Mouse (Mus musculus) thymus, adult 2 months (tissue): ENCODE measurements around the gene Tmbim6. TPM values are rescaled to one million over a fixed set of nuclear protein-coding genes. Genes with fewer than 3 reads are reported as not detected.
"Not testable (repeated sequence)": the region's sequence is repeated elsewhere in the genome, so short reads cannot be mapped to it uniquely, and the experiment has no call there.

Experiments used
- DNase-seq: peaks from one replicate; pipeline ENCODE4 v3.0.0; 2021
- H3K27ac ChIP-seq: fragments of 200-500 bp; 2 replicates; pipeline ENCODE4 v1.5.1; 2012; ENCODE audit warnings: low read length, control low read depth; ENCODE audit not compliant: control insufficient read depth, insufficient read depth
- H3K27me3 ChIP-seq: fragments of 200-500 bp; 2 replicates; pipeline ENCODE4 v1.6.1; 2012; ENCODE audit warnings: mild to moderate bottlenecking, low read length, moderate library complexity, mixed read lengths; ENCODE audit not compliant: control insufficient read depth, insufficient read depth
- H3K36me3 ChIP-seq: fragments of 200-500 bp; 2 replicates; pipeline ENCODE4 v1.6.1; 2012; ENCODE audit warnings: mild to moderate bottlenecking, low read length, moderate library complexity; ENCODE audit not compliant: control insufficient read depth, insufficient read depth
- H3K4me1 ChIP-seq: fragments of 200-500 bp; replicated peaks from 2 replicates; pipeline ENCODE4 v1.6.1; 2012; ENCODE audit warnings: low read length; ENCODE audit not compliant: control insufficient read depth, insufficient read depth
- H3K4me3 ChIP-seq: fragments of 200-500 bp; 2 replicates; pipeline ENCODE4 v1.5.1; 2012; ENCODE audit warnings: mild to moderate bottlenecking, low read length, control low read depth, moderate library complexity; ENCODE audit not compliant: control insufficient read depth, insufficient read depth
- CTCF ChIP-seq: fragments of 200-500 bp; IDR thresholded peaks from 2 replicates; pipeline ENCODE4 v1.5.1; 2012; ENCODE audit warnings: mild to moderate bottlenecking, control low read depth, low read length, moderate library complexity, borderline replicate concordance; ENCODE audit not compliant: control insufficient read depth, poor library complexity, insufficient read depth; ENCODE audit errors: extremely low read depth
- POLR2A ChIP-seq: fragments of 200-500 bp; IDR thresholded peaks from 2 replicates; pipeline ENCODE4 v1.6.1; 2012; ENCODE audit warnings: mild to moderate bottlenecking, low read length, control low read depth, moderate library complexity; ENCODE audit not compliant: control insufficient read depth, poor library complexity, insufficient read depth; ENCODE audit errors: extremely low read depth
- WGBS: fragments of 180-500 bp; shearing (Covaris S2); methylation state at CpG from one replicate; pipeline ENCODE4 v1.1.7; 2018; 5-methylcytosine and 5-hydroxymethylcytosine counted together
- polyA plus RNA-seq: library from polyadenylated mRNA; depleted of rRNA; stranded (reverse); fragments of >200 nt; gene quantifications from 2 replicates; pipeline ENCODE4 v1.2.3, GENCODE M21; 2012

Tmbim6 gene
- polyA plus RNA-seq, 1 experiment = 818 TPM

DNA sequence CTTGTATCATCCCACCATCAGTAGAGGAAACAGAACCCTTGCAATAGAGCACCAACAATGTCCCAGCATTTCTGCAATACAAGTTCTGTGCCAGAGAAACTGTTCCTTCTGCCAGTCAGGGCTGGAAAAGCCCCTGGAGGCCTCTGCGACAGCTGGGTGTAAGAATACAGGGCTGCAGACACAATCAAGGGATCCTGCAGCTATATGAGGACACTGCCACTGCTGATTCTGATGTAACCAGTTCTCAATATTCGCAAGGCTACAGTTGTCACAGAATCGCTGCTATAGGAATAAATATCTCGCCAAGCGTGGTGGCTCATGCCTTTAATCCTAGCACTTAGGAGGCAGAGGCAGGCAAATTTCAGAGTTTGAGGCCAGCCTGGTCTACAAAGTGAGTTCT, 16.4 kb upstream of the Tmbim6 start:
- Histone ChIP-seq H3K4me1 (no peaks in the 10 kb centered on the region), H3K36me3 (no peaks in the 10 kb centered on the region), H3K27me3 (no peaks in the 10 kb centered on the region), H3K27ac (no peak overlapping the region), H3K4me3 (no peak overlapping the region)
- DNase-seq = no peak
- no peak for TF ChIP-seq CTCF
- TF ChIP-seq POLR2A = no peak
- WGBS = 98% methylated on average over 5 of the region's 5 CpGs

DNA sequence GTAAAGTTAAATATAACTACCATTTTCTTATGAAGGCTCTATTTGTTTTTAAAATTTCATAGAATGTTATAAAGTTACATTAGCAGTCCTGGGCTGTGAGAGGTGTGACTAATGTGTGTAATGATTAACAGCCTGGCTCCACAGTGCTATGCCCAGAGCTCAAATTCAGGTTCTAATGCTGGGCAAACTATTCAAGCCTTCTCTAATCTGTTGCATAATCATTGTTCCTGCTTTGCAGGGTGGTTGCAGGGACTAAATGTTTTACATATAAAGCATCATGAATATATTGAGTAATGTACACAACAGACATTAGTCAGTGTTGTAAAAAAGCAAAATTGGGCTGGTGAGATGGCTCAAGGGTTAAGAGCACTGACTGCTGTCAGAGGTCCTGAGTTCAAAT, 9.8 kb upstream of the Tmbim6 start:
- H3K27ac ChIP-seq = no peak overlapping the region
- no peaks in the 10 kb centered on the region for H3K27me3 ChIP-seq
- no peak overlapping the region for H3K4me3 ChIP-seq
- no peak for TF ChIP-seq CTCF
- TF ChIP-seq POLR2A = no peak
- no peak for DNase-seq
- H3K4me1 ChIP-seq = peaks cover 1% of the 10 kb centered on the region
- H3K36me3 ChIP-seq = no peaks in the 10 kb centered on the region

DNA sequence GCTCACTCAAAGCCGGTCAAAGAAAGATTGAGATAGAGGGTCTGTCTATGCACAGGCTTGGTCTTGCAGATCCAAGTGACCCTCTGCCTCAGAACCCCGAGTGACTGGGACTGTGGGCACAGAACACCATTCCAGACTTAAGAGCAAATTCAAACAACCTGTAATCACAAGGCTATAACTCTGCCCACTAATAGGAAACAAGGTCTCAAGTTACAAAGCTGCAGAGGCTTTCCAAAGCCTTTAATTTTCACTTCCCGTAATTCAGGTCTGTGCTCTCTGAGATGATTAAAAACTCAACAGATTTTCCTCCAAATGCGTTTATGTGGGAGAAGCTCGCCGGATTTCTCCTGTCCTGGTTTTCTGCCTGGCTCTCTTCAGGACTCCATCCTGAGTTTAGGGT, 8.6 kb upstream of the Tmbim6 start:
- H3K27ac ChIP-seq = no peak overlapping the region
- H3K4me3 ChIP-seq = no peak overlapping the region
- no peak for DNase-seq
- TF ChIP-seq POLR2A (no peak), CTCF (no peak)
- H3K4me1 ChIP-seq = peaks cover 7% of the 10 kb centered on the region
- no peaks in the 10 kb centered on the region for H3K36me3 ChIP-seq
- 90% methylated on average over 6 of the region's 6 CpGs for WGBS
- H3K27me3 ChIP-seq = no peaks in the 10 kb centered on the region

DNA sequence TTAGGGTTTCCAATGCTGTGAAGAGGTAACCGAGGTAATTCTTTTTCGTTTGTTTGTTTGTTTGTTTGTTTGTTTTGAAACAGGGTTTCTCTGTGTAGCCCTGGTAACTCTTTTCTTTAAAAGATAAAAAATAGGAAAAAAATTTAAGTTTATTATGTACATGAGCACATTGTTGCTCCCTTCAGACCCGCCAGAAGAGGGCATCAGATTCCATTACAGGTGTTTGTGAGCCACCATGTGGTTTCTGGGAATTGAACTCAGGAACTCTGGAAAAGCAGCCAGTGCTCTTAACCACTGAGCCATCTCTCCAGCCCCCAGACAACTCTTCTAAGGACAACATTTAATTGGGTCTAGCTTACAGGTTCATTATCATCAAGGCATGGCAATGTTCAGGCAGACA, 6.6 kb upstream of the Tmbim6 start:
- 86% methylated on average over 3 of the region's 3 CpGs for WGBS
- DNase-seq, H3K27ac ChIP-seq, H3K4me3 ChIP-seq, H3K4me1 ChIP-seq, H3K36me3 ChIP-seq, H3K27me3 ChIP-seq: not testable (repeated sequence)

DNA sequence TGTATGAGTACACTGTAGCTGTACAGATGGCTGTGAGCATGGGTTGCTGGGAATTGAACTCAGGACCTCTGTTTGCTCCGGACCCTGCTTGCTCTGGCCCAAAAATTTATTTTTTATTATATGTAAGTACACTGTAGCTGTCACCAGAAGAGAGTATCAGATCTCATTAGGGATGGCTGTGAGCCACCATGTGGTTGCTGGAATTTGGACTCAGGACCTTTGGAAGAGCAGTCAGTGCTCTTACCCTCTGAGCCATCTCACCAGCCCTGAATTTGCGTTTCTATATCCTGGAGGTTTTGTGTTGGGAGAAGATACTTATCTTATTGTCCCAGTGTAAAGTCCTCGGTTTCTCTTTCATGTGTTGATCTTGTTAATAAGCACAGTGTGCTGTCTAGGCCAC, 5.9 kb upstream of the Tmbim6 start:
- Histone ChIP-seq H3K4me1 (peaks cover 7% of the 10 kb centered on the region), H3K4me3 (no peak overlapping the region), H3K27me3 (no peaks in the 10 kb centered on the region), H3K36me3 (no peaks in the 10 kb centered on the region), H3K27ac (no peak overlapping the region)
- TF ChIP-seq CTCF (no peak), POLR2A (no peak)
- whole genome bisulfite sequencing = 59% methylated on average over 3 of the region's 3 CpGs
- no peak for DNase-seq

DNA sequence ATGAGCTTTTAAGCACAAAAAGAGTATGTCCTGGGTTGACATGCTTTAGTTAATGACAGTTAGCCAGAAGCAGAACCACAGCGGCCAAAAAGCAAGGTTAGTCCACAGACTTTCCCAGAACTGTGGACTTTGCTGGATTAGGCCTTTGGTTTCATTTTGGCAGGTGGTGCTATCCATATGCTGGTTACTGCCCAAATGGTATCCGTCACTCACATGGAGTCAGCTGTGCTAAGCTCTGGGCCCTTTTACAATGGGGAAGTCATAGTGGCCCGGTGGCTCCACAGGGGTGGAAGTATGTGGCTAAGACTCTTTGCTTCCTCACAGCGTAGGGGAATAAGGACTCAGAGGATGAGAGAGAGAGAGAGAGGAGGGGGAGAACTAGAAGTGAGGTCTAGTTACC, 4.7 kb upstream of the Tmbim6 start:
- H3K27me3 ChIP-seq = no peaks in the 10 kb centered on the region
- DNase-seq = no peak
- H3K4me1 ChIP-seq = peaks cover 11% of the 10 kb centered on the region
- no peak overlapping the region for H3K4me3 ChIP-seq
- 37% methylated on average over 4 of the region's 4 CpGs for WGBS
- no peaks in the 10 kb centered on the region for H3K36me3 ChIP-seq
- no peak overlapping the region for H3K27ac ChIP-seq
- TF ChIP-seq POLR2A = no peak
- TF ChIP-seq CTCF = no peak

DNA sequence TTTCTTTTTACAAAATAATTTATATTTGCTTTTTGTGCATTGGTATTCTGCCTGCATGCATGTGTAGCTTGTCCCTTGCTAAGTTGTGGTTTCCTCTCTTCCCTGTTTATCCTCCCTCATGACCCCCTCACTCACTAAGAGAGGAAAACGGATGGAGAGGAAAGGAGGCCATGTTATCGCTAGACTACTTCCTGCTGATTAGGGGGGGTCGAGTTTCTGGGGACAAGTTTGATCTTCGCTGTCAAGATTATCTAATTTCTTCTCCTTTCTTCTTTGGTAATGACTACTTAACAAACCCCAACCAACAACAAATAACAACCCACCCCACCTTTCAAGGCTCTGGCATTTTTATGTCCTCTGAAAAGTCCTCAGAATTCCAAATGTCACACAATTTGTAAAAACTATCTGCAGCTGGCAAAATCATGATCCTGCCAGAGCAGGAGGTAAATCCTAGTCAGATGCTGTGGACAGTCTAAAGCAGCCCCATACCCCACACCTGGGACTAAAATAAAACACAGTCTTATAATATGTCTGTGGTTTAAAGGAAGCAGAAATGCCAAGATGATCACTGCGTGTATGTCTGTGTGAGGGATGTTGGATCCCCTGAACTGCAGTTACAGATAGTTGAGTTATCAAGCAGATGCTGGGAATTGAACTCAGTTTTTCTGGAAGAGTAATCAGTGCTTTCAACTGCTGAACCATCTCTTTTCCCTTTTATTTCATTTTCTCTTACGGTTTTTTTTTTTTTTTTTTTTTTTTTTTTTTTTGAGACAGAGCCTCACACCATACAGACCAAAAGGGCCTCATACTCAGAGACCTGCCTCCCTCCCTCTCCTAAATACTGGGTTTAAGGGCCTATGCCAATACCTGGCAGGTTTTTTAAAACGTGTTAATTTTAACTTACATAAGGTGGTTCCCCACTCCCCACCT, 1.9 kb upstream of the Tmbim6 start:
- H3K27ac ChIP-seq = no peak overlapping the region
- H3K4me1 ChIP-seq = peaks cover 19% of the 10 kb centered on the region
- no peaks in the 10 kb centered on the region for H3K36me3 ChIP-seq
- WGBS = 49% methylated on average over 7 of the region's 7 CpGs
- no peak for TF ChIP-seq POLR2A
- H3K4me3 ChIP-seq = no peak overlapping the region
- H3K27me3 ChIP-seq = no peaks in the 10 kb centered on the region
- no peak for DNase-seq
